Mouse (Mus musculus) testis, adult 2 months (tissue): ENCODE results near the gene Pard3b. TPM values are rescaled to one million over a fixed set of nuclear protein-coding genes. Genes with fewer than 3 reads are reported as not detected.

Experiments used
- H3K27ac ChIP-seq: fragments of 200-500 bp; 2 replicates; pipeline ENCODE4 v1.5.1; 2012; ENCODE audit warnings: low read depth, low read length; ENCODE audit not compliant: control insufficient read depth, insufficient read depth
- H3K27me3 ChIP-seq: fragments of 200-500 bp; 2 replicates; pipeline ENCODE4 v1.6.1; 2012; ENCODE audit warnings: mild to moderate bottlenecking, low read length, moderate library complexity; ENCODE audit not compliant: control insufficient read depth, insufficient read depth
- H3K36me3 ChIP-seq: fragments of 200-500 bp; 2 replicates; pipeline ENCODE4 v1.6.1; 2012; ENCODE audit warnings: mild to moderate bottlenecking, low read length; ENCODE audit not compliant: control insufficient read depth, insufficient read depth
- H3K4me1 ChIP-seq: fragments of 200-500 bp; 2 replicates; pipeline ENCODE4 v1.6.1; 2012; ENCODE audit warnings: low read length; ENCODE audit not compliant: control insufficient read depth, insufficient read depth
- H3K4me3 ChIP-seq: fragments of 200-500 bp; 2 replicates; pipeline ENCODE4 v1.5.1; 2012; ENCODE audit warnings: low read depth, mild to moderate bottlenecking, low read length, moderate library complexity, mixed read lengths; ENCODE audit not compliant: control insufficient read depth
- CTCF ChIP-seq: fragments of 200-500 bp; IDR thresholded peaks from 2 replicates; pipeline ENCODE4 v1.5.1; 2012; ENCODE audit warnings: low read depth, mild to moderate bottlenecking, inconsistent platforms, low read length, moderate library complexity; ENCODE audit not compliant: control insufficient read depth, insufficient read depth, insufficient replicate concordance
- POLR2A ChIP-seq: fragments of 200-500 bp; IDR thresholded peaks from 2 replicates; pipeline ENCODE4 v1.6.1; 2012; ENCODE audit warnings: low read depth, mild to moderate bottlenecking, inconsistent platforms, low read length, moderate library complexity; ENCODE audit not compliant: control insufficient read depth
- polyA plus RNA-seq: library from polyadenylated mRNA; depleted of rRNA; stranded (reverse); fragments of >200 nt; gene quantifications from 2 replicates; pipeline ENCODE4 v1.2.3, GENCODE M21; 2012

The Pard3b gene
- polyA plus RNA-seq, 1 experiment = 1.3 TPM

DNA sequence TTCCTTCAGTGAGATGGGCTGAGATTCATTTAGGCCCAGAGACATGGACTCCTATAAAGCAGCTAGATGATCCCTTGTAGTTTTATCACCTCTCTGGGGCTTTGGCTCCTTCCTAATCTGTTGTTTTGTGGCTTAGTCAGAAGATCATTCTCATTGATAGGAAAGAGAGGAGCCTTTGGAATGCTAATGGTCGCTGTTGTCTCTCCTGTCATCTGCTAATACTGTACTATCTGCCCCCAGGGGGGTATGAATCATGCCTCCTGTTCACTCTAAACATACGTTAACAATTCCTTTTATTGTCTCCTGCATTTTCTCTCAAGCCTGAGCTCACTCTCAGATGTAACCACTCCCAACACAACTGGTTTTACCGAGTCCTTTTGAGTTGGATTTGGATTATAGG is 759.6 kb downstream of the Pard3b start:
- H3K4me3 ChIP-seq = no peak overlapping the region
- no peak for TF ChIP-seq CTCF
- no peak for TF ChIP-seq POLR2A
- H3K36me3 ChIP-seq = no peaks in the 10 kb centered on the region
- H3K27me3 ChIP-seq = no peaks in the 10 kb centered on the region
- no peak overlapping the region for H3K27ac ChIP-seq
- no peaks in the 10 kb centered on the region for H3K4me1 ChIP-seq

DNA sequence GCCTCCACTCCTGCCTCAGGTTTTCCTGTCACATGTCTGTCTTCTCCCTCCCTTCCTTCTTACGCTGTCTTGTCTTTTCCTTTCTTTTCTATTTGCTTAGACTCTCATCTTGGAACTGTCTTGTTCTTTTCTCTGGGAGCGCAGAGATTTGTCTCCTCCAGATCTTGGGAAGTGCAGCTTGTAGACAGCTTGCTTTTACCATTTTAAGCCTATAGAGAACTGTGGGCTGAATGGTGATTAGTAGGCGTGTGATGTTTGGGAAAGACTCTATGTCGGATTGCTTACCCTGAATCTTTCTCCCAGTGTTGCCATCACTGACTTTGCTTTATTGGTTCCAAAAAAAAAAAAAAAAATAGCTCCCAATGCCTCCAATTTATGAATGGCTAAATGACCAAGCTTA is 760.1 kb downstream of the Pard3b start:
- Histone ChIP-seq H3K27me3 (no peaks in the 10 kb centered on the region), H3K4me3 (no peak overlapping the region), H3K36me3 (no peaks in the 10 kb centered on the region), H3K27ac (no peak overlapping the region), H3K4me1 (no peaks in the 10 kb centered on the region)
- TF ChIP-seq CTCF = no peak
- no peak for TF ChIP-seq POLR2A

- Histone ChIP-seq H3K27me3 (no peaks in the 10 kb centered on the region), H3K36me3 (no peaks in the 10 kb centered on the region), H3K4me3 (no peak overlapping the region), H3K4me1 (no peaks in the 10 kb centered on the region), H3K27ac (no peak overlapping the region)
- TF ChIP-seq CTCF (no peak), POLR2A (no peak)
Measured at GRCm38 (mm10) chr1:62405061-62405460, 766.4 kb downstream of the Pard3b start.

DNA sequence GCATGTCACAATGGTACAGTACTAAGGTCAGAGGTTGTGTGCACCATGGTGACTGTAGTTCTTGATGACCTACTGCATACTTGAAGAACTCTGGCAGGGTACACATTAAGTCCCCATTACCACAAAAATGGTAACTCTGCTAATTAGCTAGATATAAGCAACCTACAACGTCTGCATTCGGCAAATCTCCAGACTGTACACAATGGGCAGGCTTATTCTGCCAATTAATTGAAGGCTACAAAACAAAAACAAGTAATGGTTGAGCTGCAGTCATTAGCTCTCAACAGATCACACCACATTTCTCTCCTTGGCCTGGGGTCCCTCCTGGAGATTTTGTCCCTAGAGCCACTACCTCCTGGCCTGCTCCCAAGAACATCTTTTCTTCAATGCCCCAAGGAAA is 772.7 kb downstream of the Pard3b start:
- no peaks in the 10 kb centered on the region for H3K36me3 ChIP-seq
- H3K27ac ChIP-seq = no peak overlapping the region
- no peaks in the 10 kb centered on the region for H3K27me3 ChIP-seq
- H3K4me3 ChIP-seq = no peak overlapping the region
- TF ChIP-seq CTCF (no peak), POLR2A (no peak)
- H3K4me1 ChIP-seq = no peaks in the 10 kb centered on the region

DNA sequence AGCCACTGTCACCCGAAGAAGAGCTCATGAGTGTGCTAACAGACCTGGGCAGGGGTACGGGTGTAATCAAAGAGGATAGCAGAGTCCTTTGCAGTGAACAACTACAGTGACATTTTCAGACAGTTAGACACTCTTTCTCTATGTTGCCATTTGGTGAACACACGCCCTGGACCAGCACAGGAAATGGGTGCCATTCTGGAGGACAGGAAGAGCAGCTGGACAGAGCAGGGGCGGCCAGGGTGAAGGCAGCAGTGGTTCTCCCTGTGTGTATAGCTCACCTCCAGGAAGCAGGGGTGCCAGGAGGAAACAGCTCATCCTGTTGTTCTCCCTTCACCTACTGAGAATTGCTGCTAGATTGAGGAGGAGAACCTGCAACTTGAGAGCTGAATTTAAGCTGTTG is 773.4 kb downstream of the Pard3b start:
- H3K36me3 ChIP-seq = no peaks in the 10 kb centered on the region
- TF ChIP-seq POLR2A (no peak), CTCF (no peak)
- no peak overlapping the region for H3K4me3 ChIP-seq
- H3K4me1 ChIP-seq = no peaks in the 10 kb centered on the region
- no peaks in the 10 kb centered on the region for H3K27me3 ChIP-seq
- H3K27ac ChIP-seq = no peak overlapping the region

DNA sequence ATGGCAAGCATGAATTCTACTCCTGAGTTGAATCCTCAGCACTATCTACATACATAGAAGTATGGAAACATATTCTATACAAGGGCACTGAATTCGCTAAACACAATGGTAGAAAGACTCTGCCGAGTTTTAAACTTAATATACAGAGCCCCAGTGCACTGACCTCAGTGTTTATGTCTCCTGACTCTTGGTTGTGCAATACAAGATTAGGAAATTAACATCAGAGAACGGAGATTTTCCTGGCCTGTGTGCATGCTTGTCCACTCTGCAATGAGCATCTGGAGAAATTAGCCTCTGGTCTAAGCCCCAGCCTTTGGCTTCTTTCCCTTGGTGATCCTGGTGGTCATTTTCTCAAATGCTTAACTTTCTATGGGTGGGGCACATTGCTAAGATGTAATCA is 774.4 kb downstream of the Pard3b start:
- no peak for TF ChIP-seq POLR2A
- no peak for TF ChIP-seq CTCF
- Histone ChIP-seq H3K27me3 (no peaks in the 10 kb centered on the region), H3K4me3 (no peak overlapping the region), H3K27ac (no peak overlapping the region), H3K4me1 (no peaks in the 10 kb centered on the region), H3K36me3 (no peaks in the 10 kb centered on the region)

DNA sequence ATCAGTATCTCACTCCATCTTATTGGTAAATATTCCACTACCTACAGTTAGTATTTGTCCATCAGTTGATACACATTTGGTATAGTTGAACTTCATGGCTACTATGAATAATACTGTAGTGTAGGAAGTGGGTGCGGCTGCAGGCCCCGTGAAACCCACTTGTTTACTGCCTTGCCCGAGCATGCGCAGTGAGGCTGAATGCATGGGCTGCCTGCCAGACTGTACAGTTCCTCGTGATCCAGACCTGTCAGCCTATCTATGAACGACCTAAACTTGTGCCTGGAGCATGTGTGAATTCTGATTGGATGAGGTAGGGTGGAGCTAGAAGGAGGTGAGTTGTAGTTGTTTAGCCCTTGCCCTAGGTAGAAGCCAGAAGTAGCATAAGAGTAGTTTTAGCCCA is 775.9 kb downstream of the Pard3b start:
- no peaks in the 10 kb centered on the region for H3K36me3 ChIP-seq
- no peak overlapping the region for H3K4me3 ChIP-seq
- no peak overlapping the region for H3K27ac ChIP-seq
- H3K4me1 ChIP-seq = no peaks in the 10 kb centered on the region
- no peak for TF ChIP-seq CTCF
- H3K27me3 ChIP-seq = no peaks in the 10 kb centered on the region

DNA sequence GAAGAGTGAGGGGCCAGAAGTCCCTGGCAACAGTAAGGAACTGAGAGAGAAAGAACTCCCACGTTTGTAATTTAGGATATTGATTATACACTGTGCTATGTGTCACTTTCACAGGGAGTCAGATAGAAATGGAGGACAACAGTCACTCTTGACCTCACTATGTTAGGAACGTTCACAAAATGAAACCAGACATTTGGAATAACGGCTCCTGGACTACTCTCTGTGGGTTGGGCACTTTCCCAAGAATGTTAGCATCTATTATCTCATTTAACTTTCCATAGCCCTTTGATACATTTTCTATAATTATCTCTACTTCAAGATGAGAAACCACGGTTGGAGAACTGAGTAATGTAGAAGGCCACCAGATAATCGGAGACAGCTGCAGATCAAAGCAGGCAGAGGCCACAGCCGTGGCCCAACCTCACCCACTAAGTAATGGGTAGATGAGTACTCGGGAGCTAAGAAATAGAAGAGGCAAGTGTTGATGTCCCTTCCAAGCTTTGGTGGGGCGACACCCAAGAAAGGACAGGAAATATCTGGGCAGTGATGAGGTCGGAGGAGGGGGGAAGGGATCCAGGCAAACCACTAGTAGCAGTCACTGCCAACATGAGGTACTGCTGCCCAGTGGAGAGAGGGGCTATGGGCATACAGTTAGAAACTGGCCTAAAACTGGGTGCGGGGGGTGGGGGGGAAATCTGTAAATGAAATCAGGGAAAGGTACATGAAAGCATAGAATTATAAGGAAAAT is 778.2 kb downstream of the Pard3b start:
- Histone ChIP-seq H3K27me3 (no peaks in the 10 kb centered on the region), H3K36me3 (no peaks in the 10 kb centered on the region), H3K4me3 (no peak overlapping the region), H3K4me1 (no peaks in the 10 kb centered on the region), H3K27ac (no peak overlapping the region)
- TF ChIP-seq CTCF = no peak
- TF ChIP-seq POLR2A = no peak
